ENCODE assay signal across 8 mouse cellular contexts in the genomic region with DNA sequence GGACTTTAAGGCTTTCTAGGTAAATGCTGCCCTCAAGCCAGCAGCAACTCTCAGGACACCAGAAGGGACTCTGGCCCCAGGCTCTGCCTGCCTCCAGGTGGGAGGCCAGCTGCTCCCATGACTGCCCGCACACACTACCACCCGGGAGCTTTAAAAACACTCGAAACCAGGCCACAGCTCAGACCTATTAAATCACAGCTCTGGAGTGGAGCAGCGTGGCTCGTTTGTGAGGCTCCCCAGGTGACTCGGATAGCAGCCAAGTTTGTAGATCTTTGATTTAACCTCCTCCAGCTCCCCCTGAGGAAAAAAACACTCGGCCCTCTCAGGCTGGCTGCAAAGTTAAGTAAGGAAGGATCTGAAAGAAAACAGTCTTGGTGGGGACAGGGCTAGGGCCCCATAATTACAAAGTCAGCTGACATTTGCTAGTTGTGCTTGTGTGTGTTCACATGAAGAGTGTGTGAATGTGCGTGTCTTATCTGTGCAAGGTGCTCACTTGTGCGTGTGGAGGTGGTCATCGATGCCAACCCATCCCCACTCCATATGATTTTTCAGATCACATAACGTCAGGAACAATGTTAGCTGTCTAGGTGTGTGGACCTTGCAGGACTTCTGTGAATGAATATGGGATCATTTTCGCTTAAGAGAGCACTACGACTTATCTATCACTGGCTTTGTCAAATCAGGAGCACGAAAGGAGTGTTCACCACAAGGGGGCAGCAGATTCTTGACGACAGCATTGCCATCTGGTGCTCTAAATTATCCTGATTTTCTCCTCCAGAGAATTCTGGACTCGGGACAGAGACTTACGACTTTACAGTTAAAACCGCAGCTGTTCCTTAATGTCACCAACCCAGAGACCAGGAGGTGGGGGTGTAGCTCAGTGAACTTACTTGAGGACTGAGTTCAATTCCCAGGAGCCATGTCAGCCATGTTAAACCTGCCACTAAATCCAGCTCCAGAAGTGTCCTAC. TPM values are rescaled to one million over a fixed set of nuclear protein-coding genes. Genes with fewer than 3 reads are reported as not detected.
DNase-seq lines count a peak whose midpoint lies in the region; ATAC-seq and TF ChIP-seq lines count a peak whose summit lies in the region.
"Had no signal": no experiment of that assay in that cellular context is flagged by ENCODE, and none has a peak within 500 bp of the region (broad histone marks: within the 10 kb centered on the region; RNA-seq: fewer than 3 reads in every experiment).

No protein-coding gene starts in this region.

- no peak overlapping the region for H3K9ac ChIP-seq in MEL (ENCODE audit: control insufficient read depth, low read depth, low read length, poor library complexity, severe bottlenecking)
- no peak overlapping the region for H3K9ac ChIP-seq in embryonic facial prominence, embryonic 11.5 days (replicated peaks; ENCODE audit: low read length)

- no peak for TF ChIP-seq POLR2A in MEL (IDR thresholded peaks at IDR 0.05; ENCODE audit: control insufficient read depth in 1 of 2, insufficient read depth in 1 of 2, low read depth in 1 of 2, low read length in 2 of 2, poor library complexity in 1 of 2)
- TF ChIP-seq POLR2A in small intestine, adult 2 months (IDR thresholded peaks at IDR 0.05; ENCODE audit: low read depth, low read length): no peak

- H3K79me2 ChIP-seq in MEL (ENCODE audit: control insufficient read depth, insufficient read depth, low read length, poor library complexity): no peaks in the 10 kb centered on the region

- no peak overlapping the region for H3K4me2 ChIP-seq in embryonic facial prominence, embryonic 11.5 days (ENCODE audit: low read depth, low read length)

- intact Hi-C loops in heart, postnatal 25 days (cut with DNase I): loop anchor here (2.0 to 5.0 kb wide), 2 partner anchors 44 to 116 kb away; no protein-coding TSS in a partner anchor

- no peaks in the 10 kb centered on the region for H3K27me3 ChIP-seq in MEL (ENCODE audit: control insufficient read depth in 1 of 2, insufficient read depth in 2 of 2, low read length in 2 of 2)
- H3K27me3 ChIP-seq in embryonic facial prominence, embryonic 11.5 days (ENCODE audit: control insufficient read depth, insufficient read depth, low read length): no peaks in the 10 kb centered on the region
- no peaks in the 10 kb centered on the region for H3K27me3 ChIP-seq in small intestine, adult 2 months (ENCODE audit: control insufficient read depth, insufficient read depth, low read length)
- H3K27me3 ChIP-seq: megakaryocyte, embryonic 14.5 days had no signal

- H3K27ac ChIP-seq in MEL (ENCODE audit: control insufficient read depth, low read depth, low read length): no peak overlapping the region
- H3K27ac ChIP-seq in embryonic facial prominence, embryonic 11.5 days (replicated peaks; ENCODE audit: low read depth, low read length): no peak overlapping the region
- no peak overlapping the region for H3K27ac ChIP-seq in small intestine, adult 2 months (ENCODE audit: insufficient read depth, low read depth, low read length)

- TF ChIP-seq RAD21 in MEL (IDR thresholded peaks at IDR 0.05; ENCODE audit: low read depth, low read length): peak; percentile 15

- no peaks in the 10 kb centered on the region for H3K36me3 ChIP-seq in MEL (ENCODE audit: control insufficient read depth in 1 of 2, insufficient read depth in 2 of 2, low read length in 2 of 2)
- no peaks in the 10 kb centered on the region for H3K36me3 ChIP-seq in embryonic facial prominence, embryonic 11.5 days (replicated peaks; ENCODE audit: control insufficient read depth, insufficient read depth, low read depth, low read length)
- H3K36me3 ChIP-seq in small intestine, adult 2 months (ENCODE audit: control insufficient read depth, insufficient read depth, low read length): peaks cover 54% of the 10 kb centered on the region

- peak; percentile 29 to 34 (median 29); a peak in 5 of 6 replicates for TF ChIP-seq CTCF in MEL (IDR thresholded peaks at IDR 0.05 in 2 of 3, conservative IDR thresholded peaks at IDR 0.05 in 1 of 3; ENCODE audit: control insufficient read depth in 1 of 3, insufficient read depth in 1 of 3, low read depth in 2 of 3, low read length in 3 of 3, poor library complexity in 1 of 3, severe bottlenecking in 1 of 3)
- TF ChIP-seq CTCF in small intestine, adult 2 months (IDR thresholded peaks at IDR 0.05; ENCODE audit: extremely low read depth, insufficient read length, insufficient replicate concordance, low read depth, low read length): peak; percentile 27; the same call in 1 of the 2 replicates

- DNase-seq in MEL (ENCODE audit: low read depth, low spot score): peak; percentile 19
- peak; percentile 77 for DNase-seq in adrenal gland, postnatal 25 days
- peak; percentile 91 for DNase-seq in embryonic facial prominence, embryonic 11.5 days (ENCODE audit: low spot score)
- DNase-seq in heart, postnatal 25 days (ENCODE audit: low spot score): peak; percentile 36
- peak; percentile 89 to 92 for DNase-seq in layer of hippocampus, postnatal 10 days (ENCODE audit: low spot score in 2 of 2)
- DNase-seq in lung, postnatal 25 days (ENCODE audit: low spot score): peak; percentile 83

- ATAC-seq in embryonic facial prominence, embryonic 11.5 days (replicated peaks; ENCODE audit: insufficient number of reproducible peaks, low FRiP score, low TSS enrichment, low read depth): no peak; the same call in 1 of the 2 replicates

- no peak for TF ChIP-seq EP300 in MEL (IDR thresholded peaks at IDR 0.05; ENCODE audit: low read depth in 1 of 2, low read length in 2 of 2)

- no peaks in the 10 kb centered on the region for H3K9me3 ChIP-seq in MEL (replicated peaks; ENCODE audit: insufficient read depth, low read length)
- H3K9me3 ChIP-seq in embryonic facial prominence, embryonic 11.5 days (replicated peaks; ENCODE audit: control insufficient read depth, low read length): no peaks in the 10 kb centered on the region
- H3K9me3 ChIP-seq: megakaryocyte, embryonic 14.5 days had no signal

- 55% methylated on average over 18 of the region's 18 CpGs for WGBS in embryonic facial prominence, embryonic 11.5 days
- 56% methylated on average over 18 of the region's 18 CpGs for WGBS in small intestine, adult 2 months

- H3K4me3 ChIP-seq in MEL (ENCODE audit: control insufficient read depth in 1 of 2, insufficient read depth in 1 of 2, low read depth in 2 of 2, low read length in 2 of 2): no peak overlapping the region
- no peak overlapping the region for H3K4me3 ChIP-seq in embryonic facial prominence, embryonic 11.5 days (ENCODE audit: low read depth, low read length)
- no peak overlapping the region for H3K4me3 ChIP-seq in small intestine, adult 2 months (ENCODE audit: low read depth, low read length)
- H3K4me3 ChIP-seq: megakaryocyte, embryonic 14.5 days had no signal

- H3K4me1 ChIP-seq in MEL (ENCODE audit: control insufficient read depth in 1 of 2, insufficient read depth in 2 of 2, low read length in 2 of 2): no peaks in the 10 kb centered on the region
- H3K4me1 ChIP-seq in embryonic facial prominence, embryonic 11.5 days (ENCODE audit: control insufficient read depth, insufficient read depth, low read length): no peaks in the 10 kb centered on the region
- 0 out of 2 replicates have a peak, but pooled peaks cover 3% of the 10 kb centered on the region for H3K4me1 ChIP-seq in small intestine, adult 2 months (ENCODE audit: control insufficient read depth, insufficient read depth, insufficient read length, low read length)

TF ChIP-seq in MEL, 35 proteins besides CTCF, POLR2A, EP300 and RAD21:
- TF ChIP-seq UBTF (IDR thresholded peaks at IDR 0.05; ENCODE audit: borderline replicate concordance, insufficient read depth, low read depth, low read length) (no peak), TCF12 (IDR thresholded peaks at IDR 0.05; ENCODE audit: low read depth, low read length) (no peak), USF1 (IDR thresholded peaks at IDR 0.05; ENCODE audit: low read depth, low read length) (no peak), ZKSCAN1 (IDR thresholded peaks at IDR 0.05; ENCODE audit: low read depth, low read length) (no peak), MAZ (IDR thresholded peaks at IDR 0.05; ENCODE audit: low read depth, low read length) (no peak), GATA1 (IDR thresholded peaks at IDR 0.05; ENCODE audit: low read depth, low read length) (no peak), GABPA (IDR thresholded peaks at IDR 0.05; ENCODE audit: low read depth, low read length) (no peak), ELF1 (IDR thresholded peaks at IDR 0.05; ENCODE audit: low read depth, low read length) (no peak), CHD1 (IDR thresholded peaks at IDR 0.05; ENCODE audit: low read depth, low read length) (no peak), E2F4 (IDR thresholded peaks at IDR 0.05; ENCODE audit: borderline replicate concordance, low read depth, low read length) (no peak), KAT2A (conservative IDR thresholded peaks at IDR 0.05; ENCODE audit: low read depth, low read length) (no peak), POLR2AphosphoS2 (IDR thresholded peaks at IDR 0.05; ENCODE audit: low read length) (no peak), ZMIZ1 (IDR thresholded peaks at IDR 0.05; ENCODE audit: low read depth, low read length) (no peak), BHLHE40 (IDR thresholded peaks at IDR 0.05; ENCODE audit: borderline replicate concordance, low read depth, low read length) (no peak), MAFK (IDR thresholded peaks at IDR 0.05; ENCODE audit: borderline replicate concordance, low read depth, low read length) (no peak), POLR2AphosphoS5 (IDR thresholded peaks at IDR 0.05; ENCODE audit: borderline replicate concordance, low read depth, low read length) (no peak), MYC (IDR thresholded peaks at IDR 0.05; ENCODE audit: low read depth, low read length) (no peak), MXI1 (IDR thresholded peaks at IDR 0.05; ENCODE audit: low read depth, low read length) (no peak)

RNA-seq across cellular contexts. Expression of gene Gpd1l, which starts 20.8 kb away (rescaled TPM):
- total RNA-seq in MEL (2012; rRNA removed): not detected in 2 replicates
- not detected for polyA plus RNA-seq in MEL (2012; ENCODE audit: insufficient read depth in 1 of 2, insufficient read length in 2 of 2, low read depth in 1 of 2, low replicate concordance in 2 of 2, missing spikeins in 1 of 2)
- total RNA-seq in adrenal gland, postnatal 25 days (2021): 43.4 and 61.7 TPM in 2 replicates
- polyA plus RNA-seq in embryonic facial prominence, embryonic 11.5 days (2014; fragmentation: Nextera tagmentation; extraction: Ambion mirVana): 7.6 and 10.0 TPM in 2 replicates
- total RNA-seq in heart, postnatal 25 days (2021): 10 to 100 TPM; 42.1 to 45.1 TPM
- total RNA-seq in layer of hippocampus, postnatal 10 days (2021): 10 to 100 TPM; 84.6 to 89.3 TPM
- polyA plus RNA-seq in small intestine, adult 2 months (2012; rRNA removed): 14.4 and 23.7 TPM in 2 replicates

Comparison
In these comparisons a context has a peak if more than half of its experiments do, and no peak if none do; other contexts are left out.
1. DNase-seq: peak in every context shown above with its lines; median percentile 91 in embryonic facial prominence, embryonic 11.5 days; 90 in layer of hippocampus, postnatal 10 days; 83 in lung, postnatal 25 days; 77 in adrenal gland, postnatal 25 days; 36 in heart, postnatal 25 days; 19 in MEL.
2. RNA of gene Gpd1l, which starts 20.8 kb away (total RNA-seq): 84.6 to 89.3 TPM in layer of hippocampus, postnatal 10 days, 43.4 to 61.7 TPM in adrenal gland, postnatal 25 days and 42.1 to 45.1 TPM in heart, postnatal 25 days; not detected in MEL; every median in the first group is over 10 times any median in the second.